Mouse (Mus musculus) G1E (cell line): ENCODE data around the gene Pcolce. TPM values are rescaled to one million over a fixed set of nuclear protein-coding genes. Genes with fewer than 3 reads are reported as not detected.

Experiments used
- ATAC-seq: 2 replicates; pipeline ENCODE4 v1.8.0; 2016; ENCODE audit warnings: mild to moderate bottlenecking; ENCODE audit not compliant: insufficient number of reproducible peaks, poor library complexity, low FRiP score, severe bottlenecking; ENCODE audit errors: extremely low read depth
- DNase-seq: peaks from one replicate; pipeline ENCODE4 v3.0.0; 2012; ENCODE audit warnings: low spot score
- H3K27me3 ChIP-seq: 2 replicates; pipeline ENCODE4 v1.6.1; 2012; ENCODE audit warnings: mild to moderate bottlenecking, low read length, inconsistent platforms; ENCODE audit not compliant: insufficient read depth
- H3K36me3 ChIP-seq: replicated peaks from 2 replicates; pipeline ENCODE3; 2012; ENCODE audit warnings: mild to moderate bottlenecking, inconsistent platforms
- H3K4me1 ChIP-seq: 2 replicates; pipeline ENCODE4 v1.6.1; 2012; ENCODE audit warnings: low read depth, low read length, inconsistent platforms, mixed read lengths; ENCODE audit not compliant: insufficient read depth
- H3K4me3 ChIP-seq: 2 replicates; pipeline ENCODE4 v1.5.1; 2012; ENCODE audit warnings: low read depth, mild to moderate bottlenecking, inconsistent platforms, low read length, moderate library complexity, mixed read lengths
- H3K9me3 ChIP-seq: replicated peaks from 2 replicates; pipeline ENCODE4 v1.6.1; 2012; ENCODE audit warnings: inconsistent platforms
- CTCF ChIP-seq: IDR thresholded peaks from 2 replicates; pipeline ENCODE4 v1.5.1; 2012; ENCODE audit warnings: low read depth, low read length, inconsistent platforms, mixed read lengths
- GATA1 ChIP-seq: IDR thresholded peaks from 2 replicates; pipeline ENCODE4 v1.6.1; 2012; ENCODE audit warnings: borderline replicate concordance, low read length, inconsistent platforms, mixed read lengths
- GATA2 ChIP-seq: IDR thresholded peaks from 2 replicates; pipeline ENCODE4 v1.6.1; 2012; ENCODE audit warnings: low read depth, low read length, inconsistent platforms, borderline replicate concordance
- POLR2AphosphoS5 ChIP-seq: IDR thresholded peaks from 2 replicates; pipeline ENCODE4 v1.6.1; 2012; ENCODE audit warnings: low read depth, low read length, inconsistent platforms; ENCODE audit not compliant: insufficient replicate concordance
- TAL1 ChIP-seq: conservative IDR thresholded peaks from 2 replicates; pipeline ENCODE4 v1.6.1; 2012; ENCODE audit warnings: low read depth, low read length, inconsistent platforms, mixed read lengths
- polyA plus RNA-seq: library from polyadenylated mRNA; stranded (reverse); fragments of >175 nt; gene quantifications from 2 replicates; pipeline ENCODE4 v1.2.3, GENCODE M21; 2012
- total RNA-seq, 2 experiments: library from RNA; stranded (forward) in 1 of 2; stranded (reverse) in 1 of 2; fragments of 200-1000 nt in 1 of 2; fragments of >200 nt in 1 of 2; fragmentation: Nextera tagmentation in 1 of 2; gene quantifications; 2 replicates each; pipeline ENCODE4 v1.2.3; 2014 to 2017

Gene Pcolce
- total and polyA plus RNA-seq, 3 experiments, result 0.16 to 0.17 TPM; not detected in 1

DNA sequence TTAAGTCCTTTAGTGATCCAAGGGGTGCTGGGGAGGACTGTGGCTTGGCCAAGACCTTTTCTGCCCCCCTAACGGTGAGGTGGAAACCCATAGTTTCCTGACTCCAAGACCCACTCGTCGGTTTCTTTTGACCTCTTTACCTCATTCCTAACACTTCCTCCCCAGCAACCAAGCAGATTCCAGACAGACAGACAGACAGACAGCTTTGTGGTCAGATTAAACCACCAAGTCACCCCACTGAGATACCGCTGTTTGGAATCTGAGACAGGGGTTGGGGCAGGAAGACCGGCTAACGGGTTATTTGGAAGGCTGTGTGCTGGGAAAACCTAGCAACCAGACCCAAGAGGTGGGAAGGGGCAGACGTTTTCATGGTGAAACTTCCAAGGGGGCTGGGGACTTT is 43.4 kb downstream of the Pcolce start:
- Histone ChIP-seq H3K4me3 (peak overlapping the region; percentile 82), H3K36me3 (peaks cover 33% of the 10 kb centered on the region), H3K9me3 (peaks cover 5% of the 10 kb centered on the region), H3K4me1 (peaks cover 68% of the 10 kb centered on the region), H3K27me3 (0 out of 2 replicates have a peak, but pooled peaks cover 3% of the 10 kb centered on the region)
- DNase-seq, result peak; percentile 38
- ATAC-seq, result no peak
- no peak for TF ChIP-seq CTCF
- TF ChIP-seq POLR2AphosphoS5, result no peak
- no peak for TF ChIP-seq TAL1

DNA sequence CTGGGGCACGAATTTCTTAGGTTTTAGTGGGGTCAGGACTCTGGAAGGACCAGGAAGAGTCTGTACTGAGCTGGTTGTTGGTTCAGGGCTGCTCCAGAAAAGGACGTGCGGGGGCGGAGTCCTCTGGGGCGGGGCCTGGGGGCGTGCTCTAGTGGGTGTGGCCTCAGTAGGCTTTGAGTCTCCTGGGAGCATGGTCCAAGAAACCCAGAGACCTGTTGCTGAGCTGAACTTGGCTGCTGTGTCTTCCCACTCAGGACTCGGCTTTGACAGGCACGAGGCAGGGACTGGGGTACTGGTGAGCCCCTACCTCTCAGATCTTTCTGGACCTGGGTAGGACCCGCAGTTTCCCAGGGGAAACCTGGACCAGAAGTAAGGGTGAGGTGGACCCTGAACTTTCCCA is 43.9 kb downstream of the Pcolce start, which contains the start of gene Tfr2:
Gene Tfr2, plus strand, starts transcription at position 176 of the 400 bp plus-strand sequence.
- H3K4me3 ChIP-seq, result peak within 1 kb of the TSS; percentile 82
- peak; percentile 84 for DNase-seq

DNA sequence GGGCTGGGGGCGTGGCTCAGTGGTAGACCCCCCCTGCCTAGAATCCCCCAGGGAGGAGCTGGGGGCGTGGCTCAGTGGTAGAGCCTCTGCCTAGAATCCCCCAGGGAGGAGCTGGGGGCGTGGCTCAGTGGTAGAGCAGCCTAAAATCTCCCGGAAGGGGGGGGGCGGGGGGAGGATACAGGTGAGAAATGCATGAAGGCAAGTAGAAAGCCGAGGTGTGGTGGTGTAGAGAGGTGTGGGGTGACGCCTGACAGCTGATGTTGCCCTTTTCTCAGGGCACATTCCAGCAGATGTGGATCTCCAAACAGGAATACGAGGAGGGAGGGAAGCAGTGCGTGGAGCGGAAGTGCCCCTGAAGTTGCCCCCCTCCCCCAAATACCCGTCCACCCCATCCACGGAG is 44.6 kb downstream of the Pcolce start:
- no peak for DNase-seq
- peak overlapping the region; percentile 62; the same call in 1 of the 2 replicates for H3K4me3 ChIP-seq

More for the DNA sequence above, 43.9 kb downstream of the Pcolce start, which contains the start of gene Tfr2:
- 0 out of 2 replicates have a peak, but pooled peaks cover 5% of the 10 kb centered on the region for H3K27me3 ChIP-seq
- peak; percentile 51 for ATAC-seq
- peaks cover 28% of the 10 kb centered on the region for H3K36me3 ChIP-seq
- TF ChIP-seq GATA2, result no peak
- H3K4me1 ChIP-seq, result peaks cover 63% of the 10 kb centered on the region
- peaks cover 5% of the 10 kb centered on the region for H3K9me3 ChIP-seq

DNA sequence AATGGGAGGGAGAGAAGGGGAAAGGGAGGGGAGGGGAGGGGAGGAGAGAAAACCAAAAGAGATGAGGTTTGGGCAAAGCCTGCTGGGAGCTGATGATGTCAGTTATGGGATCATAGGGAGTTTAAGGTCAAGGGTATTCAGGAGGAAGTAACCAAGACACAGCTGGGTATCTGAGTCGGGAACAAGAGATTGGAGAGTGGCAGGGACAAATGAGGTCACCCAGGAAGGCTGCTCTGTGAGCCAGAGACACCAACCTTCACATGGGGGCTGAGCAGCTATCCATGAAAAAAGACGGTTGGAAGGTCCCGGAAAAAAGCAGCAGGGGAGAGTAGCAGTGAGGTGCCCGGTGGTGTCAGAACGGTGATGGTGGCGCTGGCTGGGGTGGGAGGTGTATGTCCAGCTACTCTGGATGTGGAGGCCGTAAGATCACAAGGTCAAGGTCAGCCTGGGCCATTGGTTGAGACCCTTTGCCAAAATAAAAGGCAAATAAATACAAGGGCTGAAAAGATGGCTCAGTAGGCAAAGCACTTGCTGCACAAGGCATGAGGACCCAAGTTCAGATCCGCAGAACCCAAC is 45.3 kb downstream of the Pcolce start:
- peaks cover 5% of the 10 kb centered on the region for H3K9me3 ChIP-seq
- peaks cover 14% of the 10 kb centered on the region for H3K36me3 ChIP-seq
- TF ChIP-seq POLR2AphosphoS5 (no peak), TAL1 (no peak), GATA2 (no peak), GATA1 (no peak), CTCF (no peak)
- H3K4me3 ChIP-seq, result no peak overlapping the region; the same call in 1 of the 2 replicates
- ATAC-seq (no peak), DNase-seq (no peak)
- H3K27me3 ChIP-seq, result 0 out of 2 replicates have a peak, but pooled peaks cover 5% of the 10 kb centered on the region
- peaks cover 49% of the 10 kb centered on the region for H3K4me1 ChIP-seq

More for the DNA sequence above, 44.6 kb downstream of the Pcolce start:
- H3K4me1 ChIP-seq, result peaks cover 56% of the 10 kb centered on the region
- ATAC-seq, result no peak
- peaks cover 21% of the 10 kb centered on the region for H3K36me3 ChIP-seq
- TF ChIP-seq GATA2 (no peak), GATA1 (no peak), TAL1 (no peak), CTCF (no peak), POLR2AphosphoS5 (no peak)
- H3K27me3 ChIP-seq, result 0 out of 2 replicates have a peak, but pooled peaks cover 5% of the 10 kb centered on the region
- peaks cover 5% of the 10 kb centered on the region for H3K9me3 ChIP-seq

DNA sequence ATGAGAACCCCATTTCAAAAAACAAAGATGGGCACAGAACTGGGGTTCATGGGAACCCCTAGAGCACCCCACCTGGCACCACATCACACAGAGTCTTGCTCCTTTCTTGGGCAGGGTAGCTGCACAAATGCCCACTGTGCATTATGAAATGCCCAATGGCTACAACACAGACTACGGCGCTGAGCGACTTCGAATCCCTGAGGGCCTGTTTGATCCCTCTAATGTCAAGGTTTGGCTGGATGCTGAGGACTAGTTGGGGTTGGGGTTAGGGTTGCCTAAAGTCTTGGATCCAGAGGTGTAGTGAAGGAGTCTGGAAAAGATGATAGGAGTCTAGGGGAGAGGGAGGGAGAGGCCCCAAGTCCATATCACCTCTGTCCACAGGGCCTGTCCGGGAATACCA is 47.2 kb downstream of the Pcolce start:
- TF ChIP-seq TAL1 (no peak), POLR2AphosphoS5 (no peak), GATA2 (no peak), CTCF (no peak), GATA1 (no peak)
- no peak for DNase-seq
- Histone ChIP-seq H3K4me1 (peaks cover 34% of the 10 kb centered on the region), H3K36me3 (no peaks in the 10 kb centered on the region), H3K9me3 (peaks cover 5% of the 10 kb centered on the region), H3K4me3 (no peak overlapping the region), H3K27me3 (peaks cover 17% of the 10 kb centered on the region)
- ATAC-seq, result no peak

DNA sequence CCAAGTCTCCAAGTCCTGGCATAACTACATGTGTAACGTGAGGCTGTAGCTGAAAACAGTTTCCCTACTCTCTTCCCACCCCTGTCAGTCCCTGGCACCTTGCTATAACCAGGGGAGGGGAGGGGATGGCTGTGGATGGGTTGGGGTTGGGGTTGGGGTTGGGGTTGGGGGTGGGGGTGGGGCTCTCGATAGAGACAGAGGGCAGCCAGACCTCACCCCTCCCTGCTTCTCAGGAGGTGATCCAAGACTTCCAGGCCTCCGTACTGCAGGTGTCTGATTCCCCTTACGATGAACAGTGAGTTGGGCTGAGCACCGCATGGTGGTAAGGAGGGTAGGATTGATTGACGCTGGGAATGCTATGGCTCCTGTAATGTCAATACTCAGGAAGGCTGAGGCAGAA is 47.8 kb downstream of the Pcolce start:
- peaks cover 5% of the 10 kb centered on the region for H3K9me3 ChIP-seq
- no peaks in the 10 kb centered on the region for H3K36me3 ChIP-seq
- no peak for ATAC-seq
- TF ChIP-seq GATA1 (no peak), TAL1 (no peak), GATA2 (no peak)
- no peak overlapping the region for H3K4me3 ChIP-seq
- DNase-seq, result no peak
- H3K4me1 ChIP-seq, result peaks cover 28% of the 10 kb centered on the region
- H3K27me3 ChIP-seq, result peaks cover 21% of the 10 kb centered on the region
